8 mouse cellular contexts compared by ENCODE assay signal in the genomic region with DNA sequence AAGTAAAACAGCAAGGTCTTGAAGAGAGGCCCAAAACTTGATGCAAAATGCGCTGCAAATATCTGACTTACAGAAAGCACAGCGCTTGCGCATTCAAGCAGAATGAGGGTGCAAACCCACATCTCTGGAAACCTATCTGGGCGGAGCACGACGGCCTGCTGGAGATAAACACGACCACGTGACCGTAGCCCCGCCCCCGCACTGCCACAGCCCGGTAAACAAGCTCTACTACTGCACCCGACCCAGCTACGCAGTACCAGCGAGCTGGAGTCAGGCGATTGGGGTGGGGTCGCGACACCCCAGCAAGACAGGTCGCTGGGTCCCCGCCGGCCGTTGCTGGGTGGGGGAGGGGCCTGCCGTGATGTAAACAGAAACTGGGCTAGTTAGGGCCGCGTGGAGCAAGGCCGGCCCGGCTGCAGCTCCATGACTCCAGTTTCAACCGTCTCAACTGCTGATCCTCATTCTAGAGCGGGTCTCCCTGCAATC. TPM values are rescaled to one million over a fixed set of nuclear protein-coding genes. Genes with fewer than 3 reads are reported as not detected.
DNase-seq lines count a peak whose midpoint lies in the region; ATAC-seq lines count a peak whose summit lies in the region.

No protein-coding gene starts in this region.

- H3K27ac ChIP-seq in hindbrain, embryonic 14.5 days, result 0 out of 2 replicates have a peak overlapping the region, but pooled peaks have one; percentile 58

- peaks cover 11% of the 10 kb centered on the region; the same call in 1 of the 2 replicates for H3K4me1 ChIP-seq in hindbrain, embryonic 14.5 days (replicated peaks; ENCODE audit: control insufficient read depth, insufficient read depth, low read length)

- H3K9ac ChIP-seq in hindbrain, embryonic 14.5 days, result peak overlapping the region; percentile 63

- peak; percentile 97 for DNase-seq in T-cell, adult 2 months (ENCODE audit: low spot score)
- DNase-seq in cerebellum, postnatal 36 days, result peak; percentile 93 to 95
- DNase-seq in frontal cortex, postnatal 25 days (ENCODE audit: low spot score in 2 of 2), result peak; percentile 79 to 82
- DNase-seq in hindbrain, embryonic 14.5 days (ENCODE audit: low spot score), result peak; percentile 73
- peak; percentile 91 for DNase-seq in layer of hippocampus, postnatal 36 days
- peak; percentile 97 for DNase-seq in lung, postnatal 25 days (ENCODE audit: low spot score)
- DNase-seq in retina, adult 2 months (ENCODE audit: low read depth, low spot score), result peak; percentile 71
- DNase-seq in thymus, postnatal 25 days, result peak; percentile 96

- H3K36me3 ChIP-seq in hindbrain, embryonic 14.5 days (replicated peaks; ENCODE audit: control insufficient read depth, insufficient read depth), result no peaks in the 10 kb centered on the region

- H3K9me3 ChIP-seq in hindbrain, embryonic 14.5 days (ENCODE audit: control insufficient read depth, low read length), result no peaks in the 10 kb centered on the region

- under 1% methylated on average over 29 of the region's 29 CpGs for WGBS in hindbrain, embryonic 14.5 days

- peak overlapping the region; percentile 46 for H3K4me3 ChIP-seq in hindbrain, embryonic 14.5 days (replicated peaks; ENCODE audit: low read length)

- H3K27me3 ChIP-seq in hindbrain, embryonic 14.5 days (ENCODE audit: control insufficient read depth, insufficient read depth, low read length), result no peaks in the 10 kb centered on the region

- peak overlapping the region; percentile 81 for H3K4me2 ChIP-seq in hindbrain, embryonic 14.5 days (replicated peaks)

- ATAC-seq in hindbrain, embryonic 14.5 days (ENCODE audit: low FRiP score), result peak; percentile 86

RNA-seq across cellular contexts. Expression of gene Apobec3, which starts 36.2 kb away (rescaled TPM):
- polyA plus RNA-seq in hindbrain, embryonic 14.5 days (2014; fragmentation: Nextera tagmentation; extraction: Ambion mirVana), result 4.9 and 5.1 TPM in 2 replicates
- total RNA-seq in layer of hippocampus, postnatal 36 days (2021), result 1 to 10 TPM; 3.9 to 6.7 TPM

RNA-seq across cellular contexts. Expression of gene Cbx7, which starts 43.2 kb away (rescaled TPM):
- 3.2 and 4.0 TPM in 2 replicates for polyA plus RNA-seq in hindbrain, embryonic 14.5 days (2014; fragmentation: Nextera tagmentation; extraction: Ambion mirVana)
- total RNA-seq in layer of hippocampus, postnatal 36 days (2021), result 10 to 100 TPM; 40.4 to 44.8 TPM

Comparison
In these comparisons a context has a peak if more than half of its experiments do, and no peak if none do; other contexts are left out.
1. Peak in every context shown above with its lines: DNase-seq, ATAC-seq, H3K4me3 ChIP-seq and H3K27ac ChIP-seq.